Mouse (Mus musculus) hindbrain, postnatal 0 days (tissue): Measurements from ENCODE around the gene Kdm1b. TPM values are rescaled to one million over a fixed set of nuclear protein-coding genes. Genes with fewer than 3 reads are reported as not detected.

Experiments used
- ATAC-seq: fragments of 200-750 bp; cut with Nextera tagmentation; 2 replicates; pipeline ENCODE4 v1.8.0; 2017; ENCODE audit warnings: mild to moderate bottlenecking, moderate TSS enrichment, moderate library complexity
- DNase-seq: peaks from one replicate; pipeline ENCODE4 v3.0.0-alpha.2; 2015; ENCODE audit warnings: low spot score
- H3K27ac ChIP-seq: fragments of 300-500 bp; sonication (generic); 2 replicates; pipeline ENCODE4 v1.5.1; 2014; ENCODE audit warnings: mild to moderate bottlenecking
- H3K27me3 ChIP-seq: fragments of 300-500 bp; sonication (generic); 2 replicates; pipeline ENCODE4 v1.6.1; 2014; ENCODE audit warnings: low read length, mixed read lengths; ENCODE audit not compliant: insufficient read depth
- H3K36me3 ChIP-seq: fragments of 300-500 bp; sonication (generic); 2 replicates; pipeline ENCODE4 v1.6.1; 2014; ENCODE audit warnings: low read length, mixed read lengths; ENCODE audit not compliant: insufficient read depth
- H3K4me1 ChIP-seq: fragments of 300-500 bp; sonication (generic); 2 replicates; pipeline ENCODE4 v1.6.1; 2014; ENCODE audit warnings: antibody characterized with exemption, low read length, mixed read lengths; ENCODE audit not compliant: insufficient read depth
- H3K4me2 ChIP-seq: fragments of 300-500 bp; sonication (generic); 2 replicates; pipeline ENCODE4 v1.6.1; 2014; ENCODE audit warnings: low read depth, mild to moderate bottlenecking, low read length, moderate library complexity, mixed read lengths
- H3K4me3 ChIP-seq: fragments of 300-500 bp; sonication (generic); 2 replicates; pipeline ENCODE4 v1.5.1; 2014; ENCODE audit warnings: low read length
- H3K9ac ChIP-seq: fragments of 300-500 bp; sonication (generic); replicated peaks from 2 replicates; pipeline ENCODE4 v1.6.1; 2014; ENCODE audit warnings: mild to moderate bottlenecking, low read length, moderate library complexity, mixed read lengths
- H3K9me3 ChIP-seq: fragments of 300-500 bp; sonication (generic); 2 replicates; pipeline ENCODE4 v1.6.1; 2016; ENCODE audit warnings: low read length, mixed read lengths
- CTCF ChIP-seq: IDR thresholded peaks from 2 replicates; pipeline ENCODE4 v1.5.1; 2016; ENCODE audit warnings: antibody characterized with exemption, control low read depth, low read depth
- WGBS: fragments of 180-500 bp; shearing (Covaris S2); extraction: QIAGEN DNeasy Blood & Tissue Kit; methylation state at CpG from one replicate; pipeline ENCODE4 v1.1.7; 2014; 5-methylcytosine and 5-hydroxymethylcytosine counted together
- polyA plus RNA-seq: library from polyadenylated mRNA; unstranded; fragments of >200 nt; fragmentation: Nextera tagmentation; extraction: Ambion mirVana; gene quantifications from 2 replicates; pipeline ENCODE4 v1.2.1, GENCODE M21; 2015
- total RNA-seq: library from RNA; depleted of rRNA; stranded (reverse); fragments of >200 nt; gene quantifications from 2 replicates; pipeline ENCODE4 v1.2.3, GENCODE M21; 2014

Gene Kdm1b
- total and polyA plus RNA-seq, 2 experiments from 2014 or later = 11.9 to 21.9 TPM

GRCm38 (mm10) chr13:47015195-47015501, 28.2 kb upstream of the Kdm1b start:
- Histone ChIP-seq H3K36me3 (no peaks in the 10 kb centered on the region), H3K4me3 (peak overlapping the region; percentile 49), H3K4me1 (peaks cover 8% of the 10 kb centered on the region; the same call in 1 of the 2 replicates), H3K27ac (no peak overlapping the region), H3K4me2 (peak overlapping the region; percentile 80), H3K9me3 (peaks cover 2% of the 10 kb centered on the region; the same call in 1 of the 2 replicates), H3K9ac (peak overlapping the region; percentile 47), H3K27me3 (no peaks in the 10 kb centered on the region)
- no peak for DNase-seq
- TF ChIP-seq CTCF = no peak
- WGBS = 79% methylated on average over 5 of the region's 5 CpGs
- no peak; the same call in 1 of the 2 replicates for ATAC-seq

- H3K4me1 ChIP-seq = peaks cover 8% of the 10 kb centered on the region; the same call in 1 of the 2 replicates
- no peak overlapping the region for H3K4me3 ChIP-seq
- WGBS = 39% methylated on average over 5 of the region's 5 CpGs
- H3K9ac ChIP-seq = no peak overlapping the region
- H3K27me3 ChIP-seq = no peaks in the 10 kb centered on the region
- H3K9me3 ChIP-seq = peaks cover 2% of the 10 kb centered on the region; the same call in 1 of the 2 replicates
- DNase-seq = peak; percentile 86
- H3K4me2 ChIP-seq = no peak overlapping the region
- TF ChIP-seq CTCF = peak; percentile 94
- H3K36me3 ChIP-seq = no peaks in the 10 kb centered on the region
- ATAC-seq = peak; percentile 83
- no peak overlapping the region for H3K27ac ChIP-seq
Observed at GRCm38 (mm10) chr13:47017259-47017658, 26.0 kb upstream of the Kdm1b start.

- WGBS = 86% methylated on average over 7 of the region's 7 CpGs
- Histone ChIP-seq H3K9ac (no peak overlapping the region), H3K4me2 (no peak overlapping the region), H3K9me3 (no peaks in the 10 kb centered on the region), H3K27ac (no peak overlapping the region), H3K4me3 (no peak overlapping the region), H3K4me1 (no peaks in the 10 kb centered on the region), H3K36me3 (no peaks in the 10 kb centered on the region), H3K27me3 (no peaks in the 10 kb centered on the region)
- DNase-seq (no peak), ATAC-seq (no peak)
- no peak for TF ChIP-seq CTCF
Observed at GRCm38 (mm10) chr13:47019774-47020173, 23.5 kb upstream of the Kdm1b start.

DNA sequence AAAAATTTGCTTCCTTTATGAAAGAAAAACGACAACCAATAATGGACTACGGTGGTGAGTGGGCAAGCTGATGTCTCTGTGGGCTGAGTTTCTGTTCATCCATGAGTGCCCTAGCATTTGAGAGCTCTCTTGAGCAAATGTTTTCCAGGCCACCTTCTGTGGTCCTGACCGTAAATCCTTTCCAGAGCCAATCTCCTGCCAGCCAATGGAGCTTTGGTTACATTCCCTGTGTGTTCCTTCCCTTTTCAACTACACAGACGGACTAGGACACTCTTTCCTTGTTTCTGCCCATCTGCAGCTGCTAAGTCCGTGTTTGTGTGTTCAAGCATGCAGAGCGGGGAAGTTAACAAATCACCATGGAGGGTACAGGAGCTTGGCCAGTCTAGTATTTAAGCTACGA, 22.5 kb upstream of the Kdm1b start:
- Histone ChIP-seq H3K4me2 (no peak overlapping the region), H3K27ac (no peak overlapping the region; the same call in 1 of the 2 replicates), H3K27me3 (no peaks in the 10 kb centered on the region), H3K9ac (no peak overlapping the region), H3K4me1 (no peaks in the 10 kb centered on the region), H3K4me3 (no peak overlapping the region), H3K36me3 (no peaks in the 10 kb centered on the region), H3K9me3 (no peaks in the 10 kb centered on the region)
- WGBS = 70% methylated on average over 7 of the region's 7 CpGs
- TF ChIP-seq CTCF = no peak
- DNase-seq (no peak), ATAC-seq (no peak)

- Histone ChIP-seq H3K36me3 (no peaks in the 10 kb centered on the region), H3K4me2 (no peak overlapping the region), H3K4me1 (no peaks in the 10 kb centered on the region), H3K27me3 (no peaks in the 10 kb centered on the region), H3K9ac (no peak overlapping the region), H3K4me3 (no peak overlapping the region), H3K9me3 (no peaks in the 10 kb centered on the region), H3K27ac (no peak overlapping the region)
- no peak for TF ChIP-seq CTCF
- ATAC-seq (no peak), DNase-seq (no peak)
- 87% methylated on average over 17 of the region's 17 CpGs for WGBS
Observed at GRCm38 (mm10) chr13:47030376-47031107, 12.8 kb upstream of the Kdm1b start.

DNA sequence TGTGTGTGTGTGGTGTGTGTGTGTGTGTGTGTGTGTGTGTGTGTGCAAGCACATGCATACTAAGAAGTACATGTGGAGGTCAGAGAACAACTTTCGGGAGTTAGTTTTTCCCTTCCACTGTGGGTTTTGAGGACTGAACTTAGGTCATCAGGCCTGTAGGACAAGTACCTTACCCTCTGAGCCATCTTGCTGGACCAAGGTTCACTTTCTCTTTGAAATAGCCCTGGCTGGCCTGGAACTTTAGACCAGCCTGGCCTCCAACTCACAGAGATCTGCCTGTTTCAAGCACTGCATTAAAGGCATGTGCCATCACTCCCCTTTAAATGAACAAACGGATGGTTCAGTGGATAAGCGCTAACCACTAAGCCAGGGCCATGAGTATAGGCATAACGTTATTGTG, 9.7 kb upstream of the Kdm1b start:
- no peak for DNase-seq
- Histone ChIP-seq H3K9ac (no peak overlapping the region), H3K36me3 (no peaks in the 10 kb centered on the region), H3K9me3 (no peaks in the 10 kb centered on the region), H3K4me2 (no peak overlapping the region), H3K27ac (no peak overlapping the region), H3K4me3 (no peak overlapping the region), H3K27me3 (no peaks in the 10 kb centered on the region), H3K4me1 (no peaks in the 10 kb centered on the region)
- TF ChIP-seq CTCF = no peak
- WGBS = 84% methylated on average over 4 of the region's 4 CpGs
- no peak for ATAC-seq

- H3K4me3 ChIP-seq = no peak overlapping the region
- H3K27ac ChIP-seq = no peak overlapping the region
- no peaks in the 10 kb centered on the region for H3K36me3 ChIP-seq
- 70% methylated on average over 6 of the region's 6 CpGs for WGBS
- H3K4me1 ChIP-seq = 0 out of 2 replicates have a peak, but pooled peaks cover 3% of the 10 kb centered on the region
- no peak overlapping the region for H3K4me2 ChIP-seq
- DNase-seq = no peak
- no peak for TF ChIP-seq CTCF
- no peak for ATAC-seq
- no peaks in the 10 kb centered on the region for H3K9me3 ChIP-seq
- H3K9ac ChIP-seq = no peak overlapping the region
- H3K27me3 ChIP-seq = no peaks in the 10 kb centered on the region
Observed at GRCm38 (mm10) chr13:47037946-47038345, 5.4 kb upstream of the Kdm1b start.
